Mouse (Mus musculus) right cerebral cortex, adult 18-20 months (tissue): Measurements from ENCODE around the gene Ly6c1.
"Not testable (repeated sequence)": the region's sequence is repeated elsewhere in the genome, so short reads cannot be mapped to it uniquely, and the experiment has no call there.

Experiments
- DNase-seq: peaks from one replicate; pipeline ENCODE4 v3.0.0; 2022; ENCODE audit warnings: mixed read lengths

Gene Ly6c1

DNA sequence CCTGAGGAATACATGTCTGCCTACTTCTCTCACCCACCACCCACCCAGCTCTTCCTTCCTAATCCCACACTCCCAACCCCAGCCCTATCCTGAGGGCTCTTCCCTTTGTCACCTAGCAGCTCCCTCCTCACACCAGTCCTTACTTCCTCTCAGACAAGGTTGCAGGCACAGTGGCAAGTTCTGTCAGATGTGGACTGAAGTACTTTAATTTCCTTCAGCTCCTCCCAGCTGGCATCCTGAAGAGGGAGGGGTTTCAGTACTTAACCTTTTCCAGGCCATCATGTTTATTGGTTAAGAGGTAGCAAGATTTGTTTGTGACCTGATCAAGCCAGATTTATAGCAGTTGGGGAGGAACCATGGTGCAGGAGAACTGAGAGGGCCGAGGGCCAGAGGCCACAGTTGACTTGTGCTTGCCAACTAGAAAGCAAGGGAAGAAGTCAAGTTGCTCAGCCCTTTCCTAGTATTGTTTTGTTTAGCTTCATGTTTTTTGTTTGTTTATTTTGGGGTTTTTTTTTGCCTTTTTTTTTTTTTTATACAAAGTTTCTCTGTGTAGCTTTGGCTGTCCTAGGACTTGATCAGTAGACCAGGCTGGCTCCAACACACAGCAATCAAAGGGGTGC is at the start of gene Ly6c1:
TSS of gene Ly6c1 (minus strand) at position 189 of the 620 bp plus-strand sequence.
- not testable (repeated sequence) for DNase-seq

DNA sequence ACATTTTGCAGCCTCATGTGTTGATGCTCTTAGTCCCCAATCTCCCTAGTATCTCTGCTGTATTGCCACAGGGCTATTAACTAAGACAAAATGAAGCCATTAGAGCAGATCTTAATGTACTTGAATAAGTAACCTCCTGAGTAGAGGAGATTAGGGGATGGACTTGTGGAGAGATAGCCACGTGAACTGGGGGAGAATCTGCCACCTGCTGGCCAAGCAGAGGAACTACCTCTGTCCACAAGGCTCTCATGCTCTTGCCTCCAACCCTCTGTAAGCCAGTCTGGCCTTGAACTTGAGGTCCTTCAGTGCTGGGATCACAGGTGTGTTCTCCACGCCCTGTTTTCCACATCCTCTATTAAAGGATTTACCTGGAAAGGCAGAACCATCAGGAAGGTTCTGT is 39.4 kb upstream of the Ly6c1 start:
- DNase-seq, result not testable (repeated sequence)

DNA sequence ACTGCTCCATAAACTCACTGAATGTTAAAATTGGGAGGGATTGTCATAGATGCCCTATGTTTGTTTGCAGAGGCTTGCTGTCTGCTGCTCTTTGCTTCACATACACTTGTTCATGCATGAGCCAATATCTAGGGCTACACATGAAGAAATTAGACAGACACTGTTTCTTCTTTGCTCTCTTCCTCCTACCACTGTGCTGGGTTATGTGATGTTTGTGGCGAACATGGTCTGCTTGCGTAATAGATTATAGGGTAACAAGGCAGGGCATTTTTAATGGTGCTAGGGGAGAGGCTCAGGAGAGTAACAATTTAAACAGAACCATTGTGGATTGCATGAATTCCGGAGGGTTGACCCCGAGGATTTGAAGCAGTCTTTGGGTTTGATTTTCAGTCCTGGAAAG is 21.3 kb upstream of the Ly6c1 start:
- no peak for DNase-seq

DNA sequence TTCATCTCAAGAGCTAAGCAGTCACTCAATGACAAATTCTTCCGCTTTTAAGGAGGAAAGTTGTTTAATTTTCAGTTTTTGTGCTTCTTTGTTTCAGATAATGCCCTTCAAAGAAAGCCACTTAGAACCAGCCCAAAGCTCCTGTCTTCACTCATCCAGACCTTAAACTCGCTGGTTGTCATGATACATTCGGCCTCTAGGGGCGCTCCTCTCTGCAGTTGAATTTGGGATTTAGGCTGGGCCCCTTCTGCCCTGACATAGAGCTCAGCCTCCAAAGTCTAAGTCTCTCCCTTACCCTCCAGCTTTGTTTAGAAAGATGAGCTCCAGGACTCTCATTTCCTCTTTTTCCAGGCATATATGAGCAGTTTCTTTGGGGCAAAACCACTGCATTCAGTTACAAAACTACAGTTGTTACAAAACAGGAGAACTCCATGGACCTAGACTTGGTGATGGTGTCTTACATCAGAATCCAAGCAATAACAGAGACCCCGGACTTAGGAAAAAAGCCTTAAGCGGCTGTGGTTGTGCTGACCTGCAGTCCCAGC is 13.5 kb upstream of the Ly6c1 start:
- DNase-seq, result peak; percentile 23

DNA sequence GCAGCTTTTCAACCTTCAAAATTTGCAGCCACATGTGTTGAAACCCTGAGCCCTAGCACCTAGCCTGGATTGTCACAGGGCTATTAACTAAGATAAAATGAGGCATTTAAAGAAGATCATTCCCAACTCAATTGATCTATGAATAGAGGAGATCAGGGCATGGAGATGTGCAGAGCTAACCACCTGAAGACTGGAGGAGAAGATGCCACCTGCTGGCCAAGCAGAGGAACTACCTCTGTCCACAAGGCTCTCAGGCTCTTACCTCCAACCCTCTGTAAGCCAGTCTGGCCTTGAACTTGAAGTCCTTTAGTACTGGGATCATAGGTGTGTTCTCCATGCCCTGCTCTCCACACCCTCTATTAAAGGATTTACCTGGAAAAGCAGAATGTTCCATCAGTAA is 11.9 kb upstream of the Ly6c1 start:
- DNase-seq, result peak; percentile 24

DNA sequence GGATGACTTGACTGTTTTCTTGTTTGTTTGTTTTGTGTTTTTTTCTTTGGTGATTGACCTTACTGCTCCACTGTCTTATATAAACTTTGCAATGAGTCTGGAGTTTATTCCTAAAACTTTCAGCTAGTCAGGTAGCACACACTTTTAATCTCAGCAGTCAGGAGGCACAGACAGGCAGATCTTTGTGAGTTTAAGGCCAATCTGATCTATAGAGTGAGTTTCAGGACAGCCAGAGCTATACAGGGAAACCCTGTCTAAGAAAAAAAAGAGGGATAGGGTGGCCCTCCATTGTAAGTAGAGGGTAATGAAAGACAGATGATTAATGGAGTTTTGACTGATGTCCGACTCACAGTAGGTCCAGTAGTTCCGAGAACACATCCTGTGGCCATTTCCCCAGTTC is 7.4 kb upstream of the Ly6c1 start:
- DNase-seq, result no peak

DNA sequence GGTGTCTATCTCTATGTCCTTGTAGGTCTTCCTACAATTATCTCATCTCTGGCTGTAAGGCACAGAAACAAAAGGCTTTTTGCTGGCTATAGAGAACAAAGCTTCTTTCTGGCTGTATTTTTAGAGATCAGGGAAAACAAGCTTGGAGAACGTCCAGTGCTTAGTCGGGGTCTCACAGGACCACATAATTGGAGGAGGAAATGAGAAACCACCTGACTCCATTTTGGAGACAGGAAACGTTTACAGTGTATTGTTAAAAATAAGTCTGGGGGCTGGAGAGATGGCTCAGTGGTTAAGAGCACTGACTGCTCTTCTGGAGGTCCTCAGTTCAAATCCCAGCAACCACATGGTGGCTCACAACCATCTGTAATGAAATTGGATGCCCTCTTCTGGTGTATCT is 6.8 kb upstream of the Ly6c1 start:
- DNase-seq, result not testable (repeated sequence)

DNA sequence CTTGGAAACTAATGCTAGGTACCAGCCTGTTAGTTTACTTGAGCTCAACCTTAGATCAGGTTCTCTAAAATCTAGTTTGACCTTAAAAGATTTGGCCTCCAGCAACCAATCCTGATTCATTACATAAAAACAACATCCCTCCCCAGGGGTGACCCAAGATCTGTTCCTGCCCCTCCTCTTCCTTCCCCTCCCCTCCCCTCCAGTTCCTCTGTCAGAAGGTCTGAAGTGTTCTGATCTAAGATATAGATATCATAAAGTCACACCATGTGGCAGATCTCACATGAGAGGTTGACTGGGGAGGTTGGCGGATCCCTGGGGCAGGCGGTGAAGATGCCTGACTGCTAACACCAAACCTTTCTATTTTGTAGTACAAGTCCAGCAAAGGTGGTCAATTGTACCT is 3.8 kb upstream of the Ly6c1 start:
- not testable (repeated sequence) for DNase-seq

DNA sequence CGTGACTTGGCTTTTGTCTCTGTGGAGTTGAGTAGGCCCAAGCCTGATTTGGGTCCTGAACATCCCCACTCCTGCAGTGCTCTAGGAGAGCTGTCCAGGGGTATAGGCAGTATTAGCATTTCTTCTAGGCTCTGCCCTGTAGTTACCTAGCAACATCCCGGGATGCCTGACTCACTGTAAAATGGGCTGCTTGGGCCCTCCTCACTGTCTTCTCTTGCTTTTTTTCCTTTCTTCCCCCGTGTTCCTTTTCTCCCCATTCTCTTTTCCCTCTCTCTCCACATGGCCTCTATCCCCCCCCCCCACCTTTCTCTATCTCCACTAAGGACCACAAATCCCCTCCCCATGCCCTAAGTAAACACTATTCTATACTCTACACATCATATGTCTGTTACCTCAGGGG is 2.5 kb upstream of the Ly6c1 start:
- DNase-seq, result not testable (repeated sequence)

DNA sequence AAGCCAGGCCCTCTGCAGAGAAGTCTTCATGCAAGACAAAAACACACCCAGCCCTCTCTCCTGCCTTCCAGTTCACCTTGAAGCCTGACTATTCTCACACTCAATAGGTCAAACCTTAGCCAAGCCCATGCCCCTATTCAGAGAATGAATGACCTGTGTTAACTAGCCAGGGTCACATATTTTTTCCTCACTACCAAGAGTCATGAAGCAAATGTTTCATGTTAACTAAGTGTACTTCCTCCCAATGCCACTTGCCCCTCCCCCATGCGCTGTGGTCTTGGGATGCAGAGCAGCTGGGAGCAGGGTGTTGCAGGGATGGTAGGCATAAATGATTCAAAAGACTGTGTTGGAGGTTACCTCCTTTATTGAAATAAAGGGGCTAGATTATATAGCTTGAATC is 2.0 kb upstream of the Ly6c1 start:
- DNase-seq, result not testable (repeated sequence)

DNA sequence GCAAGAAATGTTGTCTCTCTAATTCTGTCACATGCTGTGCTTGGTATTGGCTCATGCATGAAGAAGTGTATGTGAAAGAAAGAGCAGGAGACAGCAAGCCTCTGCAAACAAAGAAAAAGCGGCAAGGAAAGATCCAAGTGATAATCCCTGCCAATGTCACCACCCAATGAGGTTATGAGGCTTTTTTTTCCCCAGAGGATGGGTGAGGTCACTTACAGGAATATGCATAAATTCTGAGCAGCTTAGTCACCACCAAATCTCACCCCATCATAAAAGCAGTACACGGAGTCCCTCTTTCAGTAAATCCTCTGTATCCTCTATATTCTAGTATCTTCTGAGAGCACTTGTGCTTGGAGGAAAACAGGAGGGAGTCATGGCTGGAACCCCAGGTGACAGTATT is 1.2 kb upstream of the Ly6c1 start:
- DNase-seq, result not testable (repeated sequence)

DNA sequence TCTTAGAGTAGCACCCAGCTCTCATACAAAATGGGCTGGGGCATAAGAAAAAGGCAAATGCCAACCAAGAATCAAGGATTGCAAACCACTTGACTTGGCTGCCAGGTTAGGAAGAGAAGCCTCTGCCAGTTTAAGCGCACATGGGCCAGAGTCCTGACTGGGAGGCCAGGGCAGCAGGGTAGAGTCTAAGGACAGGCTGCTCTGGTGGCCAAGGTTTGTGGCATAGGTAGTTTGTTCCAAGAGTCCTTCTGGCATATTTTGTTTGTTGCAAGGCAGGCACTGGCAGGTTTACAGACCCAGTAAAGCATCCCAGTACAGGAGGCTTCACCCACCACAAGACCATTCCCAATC is 685 bp downstream of the Ly6c1 start:
- DNase-seq, result not testable (repeated sequence)

DNA sequence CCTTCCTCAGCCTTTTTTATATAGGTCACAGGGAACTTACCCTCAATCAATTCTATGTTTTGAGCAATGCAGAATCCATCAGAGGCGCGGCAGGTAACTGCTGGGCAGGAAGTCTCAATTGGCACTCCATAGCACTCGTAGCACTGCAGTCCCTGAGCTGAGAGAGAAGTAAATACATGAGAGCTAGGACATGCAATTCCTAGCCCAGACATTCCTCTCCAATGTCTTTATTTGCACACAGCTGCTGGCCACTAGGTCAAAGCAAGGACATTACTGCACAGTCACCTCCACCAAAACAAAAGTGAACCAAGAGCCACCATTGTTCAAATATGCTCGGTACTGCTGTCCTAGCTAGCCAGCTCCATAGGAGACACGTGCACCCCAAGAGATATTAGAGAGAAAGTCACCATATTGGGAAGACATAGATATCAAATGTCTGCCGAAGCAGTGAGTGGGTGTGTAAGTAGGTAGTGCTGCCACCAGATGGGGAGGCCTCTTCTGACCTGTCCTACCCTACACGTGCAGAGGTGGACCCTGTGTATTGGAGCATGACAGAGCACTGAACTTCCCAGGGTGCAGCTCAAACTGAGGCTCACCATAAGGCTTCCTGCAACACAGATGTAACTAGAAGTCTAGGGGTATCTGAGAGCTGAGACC is 1.2 kb downstream of the Ly6c1 start:
- not testable (repeated sequence) for DNase-seq

DNA sequence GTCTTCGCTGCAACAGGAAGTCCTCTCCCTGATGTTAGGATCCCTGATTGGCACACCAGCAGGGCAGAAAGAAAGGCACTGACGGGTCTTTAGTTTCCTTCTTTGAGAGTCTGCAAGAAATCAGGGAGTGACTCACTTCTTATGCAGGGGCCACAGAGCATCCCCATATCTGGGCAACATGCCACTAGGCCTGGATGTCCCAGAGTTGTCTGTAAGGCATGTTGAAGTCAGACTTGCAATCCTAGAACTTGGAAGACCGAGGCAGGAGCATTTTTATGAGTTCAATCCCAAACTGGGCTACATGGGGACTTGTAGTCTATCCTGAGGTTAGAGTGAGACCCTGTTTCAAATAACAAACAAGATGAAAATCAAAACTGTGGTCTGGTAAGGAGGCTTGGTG is 3.1 kb downstream of the Ly6c1 start:
- not testable (repeated sequence) for DNase-seq

DNA sequence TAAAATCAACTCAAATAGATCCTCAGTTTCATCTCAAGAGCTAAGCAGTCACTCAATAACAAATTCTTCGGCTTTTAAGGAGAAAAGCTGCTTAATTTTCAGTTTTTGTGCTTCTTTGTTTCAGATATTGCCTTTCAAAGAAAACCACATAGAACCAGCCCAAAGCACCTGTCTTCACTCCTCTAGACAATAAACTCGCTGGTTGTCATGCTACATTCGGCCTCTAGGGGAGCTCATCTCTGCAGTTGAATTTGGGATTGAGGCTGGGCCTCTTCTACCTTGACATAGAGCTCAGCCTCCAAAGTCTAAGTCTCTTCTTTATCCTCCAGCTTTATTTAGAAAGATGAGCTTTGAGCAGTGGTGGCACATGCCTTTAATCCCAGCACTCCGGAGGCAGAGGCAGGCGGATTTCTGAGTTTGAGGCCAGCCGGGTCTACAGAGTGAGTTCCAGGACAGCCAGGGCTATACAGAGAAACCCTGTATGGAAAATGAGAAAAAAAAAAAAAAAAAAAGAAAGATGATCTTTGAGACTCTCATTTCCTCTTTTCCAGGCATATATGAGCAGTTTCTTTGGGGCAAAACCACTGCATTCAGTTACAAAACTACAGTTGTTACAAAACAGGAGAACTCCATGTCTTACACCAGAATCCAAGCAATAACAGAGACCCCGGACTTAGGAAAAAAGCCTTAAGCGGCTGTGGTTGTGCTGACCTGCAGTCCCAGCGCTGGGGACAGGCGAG is 27.4 kb downstream of the Ly6c1 start:
- not testable (repeated sequence) for DNase-seq

DNA sequence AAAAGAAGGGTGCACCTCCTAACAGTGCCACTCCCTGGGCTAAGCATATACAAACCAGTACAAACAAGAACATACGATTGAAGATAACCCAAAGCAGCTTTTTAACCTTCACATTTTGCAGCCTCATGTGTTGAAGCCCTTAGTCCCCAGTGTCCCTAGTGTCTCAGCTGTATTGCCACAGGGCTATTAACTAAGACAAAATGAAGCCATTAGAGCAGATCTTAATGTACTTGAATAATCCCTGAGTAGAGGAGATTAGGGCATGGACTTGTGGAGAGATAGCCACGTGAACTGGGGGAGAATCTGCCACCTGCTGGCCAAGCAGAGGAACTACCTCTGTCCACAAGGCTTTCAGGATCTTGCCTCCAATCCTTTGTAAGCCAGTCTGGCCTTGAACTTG is 29.2 kb downstream of the Ly6c1 start:
- not testable (repeated sequence) for DNase-seq
